Mouse (Mus musculus) CH12.LX (cell line): ENCODE results near the gene Rgs7.

ENCODE experiments used
- EP300 ChIP-seq: IDR thresholded peaks from 2 replicates; pipeline ENCODE4 v1.6.1; 2011; ENCODE audit warnings: low read length, improper control_type of control experiment
- NRF1 ChIP-seq: IDR thresholded peaks from 2 replicates; pipeline ENCODE4 v1.6.1; 2014; ENCODE audit warnings: low read depth, mild to moderate bottlenecking, inconsistent platforms, low read length, improper control_type of control experiment, moderate library complexity
- TCF12 ChIP-seq: IDR thresholded peaks from 2 replicates; pipeline ENCODE4 v1.6.1; 2014; ENCODE audit warnings: low read depth, mild to moderate bottlenecking, inconsistent platforms, low read length, improper control_type of control experiment

- TF ChIP-seq TCF12 (no peak), EP300 (no peak), NRF1 (no peak)
Measured at GRCm38 (mm10) chr1:175203544-175203943, 288.8 kb downstream of the Rgs7 start.
